Mouse (Mus musculus): ENCODE data around the gene Rbp2. TPM values are rescaled to one million over a fixed set of nuclear protein-coding genes. Genes with fewer than 3 reads are reported as not detected.

The Rbp2 gene
- polyA plus RNA-seq (2015; fragmentation: Nextera tagmentation; extraction: Ambion mirVana) = 3.9 and 24.5 TPM in 2 replicates

GRCm38 (mm10) chr9:98485815-98486214, at the start of gene Rbp2:
Gene Rbp2 (plus strand): TSS chr9:98486115.

Other genes with a start within 250 kb of the Rbp2 start
- gene Nmnat3, start 198.7 kb upstream of the Rbp2 start, polyA plus RNA-seq (2015; fragmentation: Nextera tagmentation; extraction: Ambion mirVana) = 7.2 and 16.1 TPM in 2 replicates
- gene Rbp1, start 63.2 kb upstream of the Rbp2 start, polyA plus RNA-seq (2015; fragmentation: Nextera tagmentation; extraction: Ambion mirVana) = 57.6 and 102 TPM in 2 replicates
- gene Copb2, start 77.6 kb downstream of the Rbp2 start, polyA plus RNA-seq (2015; fragmentation: Nextera tagmentation; extraction: Ambion mirVana) = 109 and 122 TPM in 2 replicates
- gene Mrps22, start 115.5 kb downstream of the Rbp2 start, polyA plus RNA-seq (2015; fragmentation: Nextera tagmentation; extraction: Ambion mirVana) = 79.3 and 85.2 TPM in 2 replicates

All from adrenal gland, postnatal 0 days (tissue).